Mouse (Mus musculus) heart, postnatal 4 days (tissue): Measurements from ENCODE around the gene Zfp800. TPM values are rescaled to one million over a fixed set of nuclear protein-coding genes. Genes with fewer than 3 reads are reported as not detected.

Experiments used
- DNase-seq: peaks from one replicate; pipeline ENCODE4 v3.0.0; 2021
- total RNA-seq, 2 experiments: library from RNA; stranded (reverse); gene quantifications; 2 replicates each; pipeline ENCODE4 v1.2.3; 2021

Zfp800 gene
- total RNA-seq: 10 to 100 TPM; 11.7 to 12.5 TPM

DNA sequence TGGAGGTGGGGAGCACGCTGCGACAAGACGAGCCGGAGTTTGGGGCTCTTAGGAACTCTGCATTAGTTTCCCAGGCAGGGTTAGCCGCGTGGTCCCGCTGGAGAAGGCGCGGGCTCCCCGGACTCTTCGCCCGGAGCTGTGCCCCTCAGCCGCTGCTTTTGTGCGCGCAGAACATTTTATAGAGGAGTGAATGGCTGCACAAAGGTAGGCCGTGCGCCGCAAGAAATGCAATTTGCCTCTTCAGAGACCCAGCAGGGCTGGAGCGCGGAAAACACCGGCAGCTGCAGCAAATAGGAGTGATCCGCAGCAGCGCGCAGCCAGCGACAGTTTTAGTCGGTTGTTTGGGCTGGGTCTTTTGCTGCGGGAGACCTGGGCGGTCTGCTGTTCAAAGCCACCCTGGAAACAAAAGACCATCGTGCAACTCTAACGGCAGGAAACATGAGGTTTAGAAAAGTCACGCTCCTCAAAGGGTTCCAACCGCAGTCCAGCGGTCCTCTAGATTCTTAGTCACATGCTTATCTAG is at the start of gene Zfp800:
Gene Zfp800 (minus strand): TSS at position 325 of the 523 bp plus-strand sequence.
- no peak for DNase-seq

DNA sequence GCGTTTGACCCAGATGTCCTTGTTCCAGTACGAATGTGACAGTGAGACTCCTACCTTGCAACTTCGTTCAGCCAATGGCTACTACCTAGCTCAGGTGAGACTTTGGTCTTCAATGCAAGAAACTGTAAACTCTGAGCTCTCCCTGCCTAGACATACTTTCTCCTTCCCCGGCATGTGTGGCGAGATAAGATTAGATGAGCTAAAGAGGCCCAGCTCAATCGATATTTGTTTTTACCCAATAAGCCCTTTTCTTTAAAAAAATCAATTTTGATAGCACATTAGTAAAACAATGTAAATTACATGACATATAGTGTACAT is 33.7 kb upstream of the Zfp800 start:
- no peak for DNase-seq

DNA sequence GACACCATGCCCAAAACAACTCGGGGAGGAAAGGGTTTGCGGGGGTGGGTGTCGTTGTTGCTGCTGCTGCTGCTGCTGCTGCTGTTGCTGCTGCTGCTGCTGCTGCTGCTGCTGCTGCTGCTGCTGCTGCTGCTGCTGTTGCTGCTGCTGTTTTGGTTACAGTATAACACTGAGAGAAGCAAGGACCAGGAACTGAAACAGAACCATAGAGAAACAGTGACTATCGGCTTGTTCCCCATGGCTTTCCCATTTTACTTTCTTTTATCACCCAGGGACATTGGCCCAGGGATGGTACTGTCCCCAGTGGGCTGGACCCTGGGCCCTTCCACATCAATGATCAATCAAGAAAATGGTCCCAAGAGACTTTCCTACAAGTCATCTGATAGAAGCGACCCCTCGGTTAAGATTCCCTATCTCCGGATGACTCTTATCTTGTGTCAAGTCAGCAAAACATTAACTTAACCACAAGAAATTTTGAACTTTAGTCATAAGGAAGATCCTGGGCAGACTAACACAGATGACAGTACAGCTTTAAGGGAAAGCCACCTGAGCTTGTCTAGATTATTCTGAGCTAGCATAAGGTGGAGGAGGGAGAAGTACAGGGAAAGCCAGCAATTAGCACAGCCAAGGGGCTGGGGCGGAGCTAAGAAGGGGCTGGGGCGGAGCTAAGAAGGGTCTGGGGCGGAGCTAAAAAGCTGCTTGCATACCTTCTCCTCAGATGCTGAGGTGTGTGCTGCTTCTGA is 33.2 kb upstream of the Zfp800 start:
- no peak for DNase-seq

DNA sequence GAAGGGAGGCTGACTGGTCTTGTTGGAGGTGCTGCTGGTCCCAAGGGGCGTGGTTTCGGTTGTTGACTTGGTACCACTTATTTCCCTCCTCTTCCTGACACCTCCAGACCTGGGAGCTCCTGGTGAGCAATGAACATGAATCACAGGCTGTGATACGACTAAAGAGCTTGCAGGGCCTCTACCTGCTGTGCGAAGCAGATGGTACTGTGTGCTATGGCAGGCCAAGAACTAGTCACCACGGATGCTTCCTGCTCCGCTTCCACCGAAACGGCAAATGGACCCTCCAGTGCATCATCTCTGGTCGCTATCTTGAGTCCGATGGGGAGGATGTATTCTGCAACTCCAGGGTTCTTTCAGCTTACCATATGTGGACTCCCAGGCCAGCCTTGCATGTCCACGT is 32.1 kb upstream of the Zfp800 start:
- DNase-seq: no peak

DNA sequence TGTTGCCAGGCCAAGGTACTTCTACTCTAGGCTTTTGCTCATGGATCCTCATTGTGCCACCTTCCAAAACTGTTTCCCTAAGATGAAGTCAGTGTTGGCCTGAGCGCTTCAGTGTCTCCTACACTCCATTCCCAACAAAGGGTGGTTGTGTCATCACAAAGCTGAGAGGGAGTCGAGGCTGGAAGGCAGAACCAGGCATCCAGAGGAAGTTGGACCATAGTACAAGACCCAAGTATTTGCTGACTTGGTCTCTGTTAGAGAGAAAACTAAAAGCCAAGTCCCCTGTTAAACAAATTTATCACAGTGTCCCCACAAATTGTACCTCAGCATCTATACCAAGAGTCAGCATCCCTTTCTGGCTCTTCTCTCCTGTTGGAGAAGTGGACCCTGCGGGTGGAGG is 30.5 kb upstream of the Zfp800 start, which contains the start of gene Gcc1:
Gene Gcc1 (minus strand): TSS at position 101 of the 400 bp plus-strand sequence.
- no peak for DNase-seq

DNA sequence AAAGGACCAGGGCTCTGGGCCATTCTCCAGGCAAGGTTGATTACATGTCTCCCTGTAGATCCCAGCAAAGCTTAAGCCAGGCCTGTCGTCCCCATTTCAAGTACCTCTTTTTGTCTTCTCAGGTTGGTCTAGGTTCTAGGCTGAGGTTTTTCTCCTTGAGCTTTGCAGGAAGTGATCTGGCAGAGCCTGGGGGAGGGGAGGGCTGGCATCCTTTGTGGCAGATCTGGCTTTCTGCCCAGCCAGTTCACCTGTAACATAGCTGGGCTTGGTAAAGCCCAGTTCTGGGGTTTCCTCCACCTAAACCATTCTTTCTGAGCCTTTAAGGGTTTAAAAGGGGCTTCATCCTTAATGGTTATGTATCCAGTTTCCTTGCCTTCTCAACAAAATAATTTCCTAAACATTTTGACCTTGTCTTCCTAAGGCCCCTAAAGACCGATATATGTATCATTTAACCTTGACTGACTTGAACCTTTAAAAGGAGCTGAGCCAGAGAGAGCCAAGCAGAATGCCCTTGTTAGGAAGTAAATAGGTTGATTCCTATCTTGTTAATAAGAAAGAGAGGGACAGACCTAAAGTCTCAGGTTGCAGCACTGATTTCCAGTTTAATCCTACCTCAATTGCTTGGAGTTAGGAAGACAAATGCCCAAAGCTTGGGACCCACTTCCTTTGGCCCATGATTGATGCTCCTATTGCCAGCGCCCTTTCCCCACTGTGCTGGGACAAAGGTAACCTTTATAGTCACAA is 29.5 kb upstream of the Zfp800 start, which contains the start of gene Fscn3:
Gene Fscn3 (plus strand): TSS at position 694 of the 744 bp plus-strand sequence.
- DNase-seq: no peak

DNA sequence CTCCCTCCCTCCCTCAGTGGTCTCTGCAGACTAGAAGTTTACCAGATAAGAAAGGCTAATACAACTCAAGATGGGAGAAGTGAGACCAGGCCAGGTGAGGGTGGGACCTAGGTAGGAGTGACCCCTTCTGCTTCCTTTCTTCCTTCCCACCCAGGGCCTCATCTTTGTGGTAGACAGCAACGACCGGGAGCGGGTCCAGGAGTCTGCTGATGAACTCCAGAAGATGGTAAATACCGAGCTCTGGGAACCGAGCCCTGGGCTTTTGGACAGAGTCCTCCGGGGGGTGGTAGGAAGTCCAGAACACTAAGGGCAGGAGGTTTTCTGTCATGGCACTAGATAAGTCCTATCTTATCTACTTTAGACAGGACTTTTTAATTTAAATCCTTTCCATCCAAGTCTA is 27.2 kb upstream of the Zfp800 start:
- DNase-seq: no peak

DNA sequence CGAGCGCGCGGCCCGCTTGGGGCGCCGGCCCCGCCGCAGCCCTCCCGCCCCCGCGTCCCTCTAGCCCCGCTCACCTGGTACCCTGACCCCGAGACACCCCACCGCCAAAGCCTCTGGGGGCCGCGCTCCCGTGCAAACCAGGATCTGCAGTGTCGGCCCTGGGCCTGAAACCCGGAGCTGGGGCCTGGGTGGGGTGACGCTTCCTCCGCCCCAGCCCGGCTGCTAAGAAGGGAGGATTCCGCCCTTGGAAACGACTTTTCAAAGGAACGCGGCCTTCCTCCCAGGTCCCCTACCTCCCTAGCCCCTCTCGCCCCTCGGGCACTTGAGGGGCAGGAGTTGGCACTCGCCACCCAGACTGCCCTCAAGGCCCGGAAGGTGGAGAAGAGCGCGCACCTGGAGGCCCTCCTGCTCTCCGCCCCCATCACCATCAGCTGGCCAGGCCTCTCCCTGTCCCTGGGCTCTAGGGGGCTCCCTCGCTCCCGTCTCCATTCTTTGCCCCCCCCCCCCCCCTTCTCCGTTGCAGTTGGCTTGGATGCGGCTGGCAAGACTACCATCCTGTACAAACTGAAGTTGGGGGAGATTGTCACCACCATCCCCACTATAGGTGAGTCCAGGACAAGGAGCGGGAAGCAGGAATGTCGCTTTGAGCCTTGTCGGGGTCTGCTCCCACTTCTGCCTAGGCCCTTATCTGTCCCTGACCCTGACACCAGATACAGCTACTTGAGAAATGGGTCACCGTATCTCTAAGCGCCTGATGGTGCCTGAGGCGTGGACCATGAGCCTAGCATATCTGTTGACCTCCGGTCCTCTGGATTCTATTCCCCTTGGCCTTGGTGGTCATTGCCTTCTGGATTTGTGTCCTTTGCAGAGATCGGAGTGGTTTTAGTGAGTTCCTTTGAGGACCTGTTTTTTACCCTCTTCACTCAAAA is 26.2 kb upstream of the Zfp800 start:
- peak; percentile 59 for DNase-seq

DNA sequence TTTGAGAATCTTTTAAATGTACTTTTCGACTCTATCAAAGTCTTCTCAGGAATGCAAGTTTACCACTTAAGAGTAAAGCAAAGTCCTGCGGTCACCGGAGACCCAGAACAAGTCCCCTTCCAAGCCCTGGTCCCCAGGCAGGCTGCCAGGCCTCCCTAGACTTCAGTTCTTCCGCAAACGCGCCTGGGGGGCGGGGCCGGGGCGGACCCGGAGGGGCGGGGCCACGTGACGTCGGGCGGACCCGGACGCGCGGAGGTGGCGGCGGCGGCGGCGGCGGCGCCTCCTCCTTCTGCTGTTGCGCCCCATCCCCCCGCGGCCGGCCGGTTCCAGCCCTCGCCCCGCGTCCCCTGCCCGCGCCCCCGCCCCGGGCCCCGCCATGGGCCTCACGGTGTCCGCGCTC is 25.5 kb upstream of the Zfp800 start, which contains the start of gene Arf5:
Gene Arf5 (plus strand): TSS at position 248 of the 400 bp plus-strand sequence.
- peak; percentile 98 for DNase-seq

DNA sequence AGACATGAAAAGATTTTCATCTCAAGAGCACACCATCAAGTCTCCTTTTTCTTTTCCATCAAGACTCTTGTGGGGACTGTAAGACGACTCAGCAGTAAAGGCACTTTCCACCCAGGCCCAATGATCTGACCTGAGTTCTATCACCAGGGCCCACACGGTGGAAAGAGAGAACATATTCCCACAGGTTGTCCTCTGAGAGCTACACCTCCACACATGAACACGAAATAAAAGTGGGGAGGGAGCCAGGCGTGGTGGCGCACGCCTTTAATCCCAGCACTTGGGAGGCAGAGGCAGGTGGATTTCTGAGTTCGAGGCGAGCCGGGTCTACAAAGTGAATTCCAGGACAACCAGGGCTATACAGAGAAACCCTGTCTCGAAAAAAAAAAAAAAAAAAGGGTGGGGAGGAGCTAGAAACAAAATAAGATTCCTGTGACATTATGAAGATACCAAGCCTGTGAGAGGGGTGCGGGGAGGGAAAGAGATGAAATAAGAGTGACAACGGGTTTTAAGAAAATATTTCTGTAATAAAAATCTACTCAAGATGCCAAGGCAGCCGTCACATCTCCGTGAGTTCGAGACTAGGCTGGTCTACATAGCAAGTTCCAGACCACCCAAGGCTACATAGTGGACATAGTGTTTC is 25.0 kb upstream of the Zfp800 start:
- DNase-seq: no peak

DNA sequence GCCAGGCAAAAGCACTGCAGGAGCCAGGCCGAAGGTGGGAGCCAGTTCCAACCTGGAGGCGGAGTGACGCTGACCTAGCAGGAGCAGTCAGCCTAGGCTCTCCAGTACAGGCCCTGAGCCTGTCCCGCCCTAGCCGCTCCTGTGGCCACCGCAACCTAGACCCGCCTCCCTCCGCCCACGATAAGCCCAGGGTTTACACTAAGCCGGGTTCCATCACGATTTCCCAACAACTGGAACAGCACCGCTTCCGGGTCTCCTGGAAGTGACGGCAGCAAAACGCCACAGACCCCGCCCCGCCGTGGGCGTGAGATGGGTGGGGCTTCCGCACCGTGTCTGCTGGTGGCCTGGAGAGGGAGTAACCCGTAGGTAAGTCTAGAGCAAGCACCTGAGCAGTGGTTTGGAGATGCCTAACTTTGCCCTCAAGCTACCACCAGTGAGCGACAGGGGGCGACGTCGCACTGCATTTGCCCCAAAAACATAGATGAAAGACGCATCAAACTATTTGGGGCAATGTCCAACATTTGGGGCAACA is 23.7 kb upstream of the Zfp800 start:
- DNase-seq: peak; percentile 96

DNA sequence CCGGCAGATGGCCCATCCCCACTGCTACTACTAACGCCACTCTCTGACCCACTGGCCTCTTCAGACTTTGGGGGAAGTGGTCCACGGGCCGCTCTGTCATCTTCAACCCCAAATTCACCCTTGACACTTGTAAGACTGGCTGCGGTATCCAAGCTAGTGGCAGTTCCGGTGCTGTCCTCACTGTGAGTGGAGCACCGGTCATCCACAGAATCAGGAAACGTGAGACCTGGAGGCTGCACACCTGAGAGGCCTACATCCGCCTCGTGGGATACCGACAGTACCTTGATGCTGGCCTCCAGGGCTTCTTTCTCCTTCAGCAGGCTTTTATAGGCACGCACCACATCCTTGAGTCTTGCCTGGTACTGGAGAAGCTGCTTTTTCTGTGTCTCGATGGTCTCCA is 23.1 kb upstream of the Zfp800 start:
- no peak for DNase-seq

DNA sequence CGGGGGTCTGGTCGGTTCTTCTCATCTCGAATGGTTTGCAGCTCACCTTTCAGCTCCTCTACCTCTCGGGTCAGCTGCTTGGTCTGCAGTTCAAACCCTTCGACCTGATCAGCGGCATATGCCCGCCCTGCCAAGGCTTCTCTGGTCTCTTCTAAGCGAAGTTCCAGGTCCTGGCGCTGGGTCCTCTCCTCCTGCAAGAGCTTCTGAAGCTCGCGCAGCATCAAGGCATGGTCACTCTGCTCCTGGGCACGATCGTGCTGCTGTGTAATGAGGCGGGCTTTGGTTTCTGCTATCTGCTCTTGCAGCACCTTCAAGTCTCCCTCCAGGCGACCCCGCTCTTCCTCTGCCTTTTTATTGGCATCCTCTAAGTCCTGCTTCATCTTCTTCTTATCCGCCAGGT is 22.6 kb upstream of the Zfp800 start:
- DNase-seq: no peak

DNA sequence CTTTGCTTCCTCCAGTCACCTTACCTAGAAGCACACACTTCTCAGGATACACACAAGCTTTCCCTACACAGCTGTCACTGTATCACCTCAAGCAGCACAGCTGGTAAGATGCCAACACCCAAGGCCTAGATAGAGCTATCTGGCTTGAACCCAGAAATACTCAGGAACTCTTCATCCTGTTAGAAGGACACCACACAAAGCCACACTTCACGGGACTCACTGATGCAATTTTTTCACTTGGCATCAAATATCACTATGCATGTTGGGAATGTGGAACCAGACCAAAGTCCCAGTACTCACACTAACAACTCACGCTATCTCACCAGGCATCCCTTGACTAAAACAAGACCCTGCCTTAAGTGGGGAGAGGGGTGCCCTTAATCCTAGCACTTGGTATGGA is 21.9 kb upstream of the Zfp800 start:
- no peak for DNase-seq

DNA sequence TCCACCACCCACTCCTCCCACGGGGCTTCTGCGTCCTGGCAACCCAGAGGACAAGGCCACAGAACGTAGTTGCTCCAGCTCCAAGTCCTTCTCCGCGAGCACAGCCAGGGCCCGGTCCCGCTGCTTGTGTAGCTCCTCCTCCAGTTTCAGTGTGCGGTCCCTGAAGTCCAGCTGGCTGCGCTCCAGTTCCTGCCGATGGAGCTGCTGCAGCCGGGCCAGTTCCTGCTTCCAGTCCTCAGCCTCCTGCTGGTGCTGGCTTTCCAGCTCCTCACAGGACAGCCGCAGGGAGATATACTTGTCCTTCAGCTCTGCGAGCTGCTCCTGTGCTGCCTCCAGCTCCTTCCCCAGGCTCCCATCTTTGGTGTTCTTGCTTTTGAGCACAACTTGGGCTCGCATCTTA is 20.6 kb upstream of the Zfp800 start:
- peak; percentile 93 for DNase-seq

DNA sequence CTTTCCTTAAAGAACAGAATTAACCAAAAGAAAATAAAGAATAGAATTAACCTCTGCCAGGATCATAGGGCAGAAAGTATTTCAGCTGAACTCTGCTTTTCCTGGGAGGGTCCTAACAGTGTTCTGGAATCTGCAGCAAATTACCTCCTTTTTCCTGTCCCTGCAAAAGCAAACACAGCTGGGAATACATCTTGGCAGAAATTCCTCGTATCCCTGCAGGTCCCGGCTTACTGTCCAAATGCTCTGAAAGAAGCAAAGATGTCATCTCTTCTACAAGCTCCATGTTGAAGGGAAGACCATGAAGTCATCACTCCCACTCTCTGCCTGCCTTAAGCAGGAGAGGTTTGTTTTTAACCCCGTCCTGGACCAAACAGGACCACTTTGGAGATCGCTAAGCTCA is 19.2 kb upstream of the Zfp800 start:
- DNase-seq: peak; percentile 30

DNA sequence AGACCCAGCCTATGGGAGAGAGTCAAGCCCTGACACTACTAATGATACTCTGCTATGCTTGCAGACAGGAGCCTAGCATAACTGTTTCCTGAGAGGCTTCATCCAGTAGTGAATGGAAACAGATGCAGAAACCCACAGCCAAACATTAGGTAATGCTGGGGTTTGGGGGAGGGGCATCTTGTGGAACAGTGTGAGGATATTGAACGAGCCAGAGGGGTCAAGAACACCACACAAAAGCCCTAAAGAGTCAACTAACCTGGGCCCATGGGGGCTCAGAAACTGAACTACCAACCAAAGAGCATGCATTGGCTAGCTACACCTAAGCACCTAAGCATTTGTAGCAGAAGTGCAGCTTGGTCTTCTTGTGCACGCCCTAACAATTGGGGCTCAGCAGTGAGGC is 13.4 kb upstream of the Zfp800 start:
- DNase-seq: no peak

DNA sequence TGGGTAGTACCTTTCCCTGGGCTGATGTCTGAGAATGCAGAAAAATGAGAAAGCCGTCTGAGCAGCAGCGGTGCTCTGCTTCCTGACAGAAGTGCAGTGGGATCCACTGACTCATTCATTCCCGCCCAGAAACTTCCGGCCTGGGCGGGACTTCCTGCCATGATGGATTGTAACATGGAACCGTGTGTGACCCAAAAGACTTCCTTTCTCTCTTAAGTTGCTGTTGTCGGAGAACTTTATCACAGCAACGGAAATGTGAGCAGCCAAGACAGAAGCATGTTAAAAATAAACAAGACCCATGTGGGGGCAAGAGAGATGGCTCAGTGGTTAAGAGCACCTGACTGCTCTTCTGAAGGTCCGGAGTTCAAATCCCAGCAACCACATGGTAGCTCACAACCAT is 12.2 kb upstream of the Zfp800 start:
- DNase-seq: peak; percentile 43

DNA sequence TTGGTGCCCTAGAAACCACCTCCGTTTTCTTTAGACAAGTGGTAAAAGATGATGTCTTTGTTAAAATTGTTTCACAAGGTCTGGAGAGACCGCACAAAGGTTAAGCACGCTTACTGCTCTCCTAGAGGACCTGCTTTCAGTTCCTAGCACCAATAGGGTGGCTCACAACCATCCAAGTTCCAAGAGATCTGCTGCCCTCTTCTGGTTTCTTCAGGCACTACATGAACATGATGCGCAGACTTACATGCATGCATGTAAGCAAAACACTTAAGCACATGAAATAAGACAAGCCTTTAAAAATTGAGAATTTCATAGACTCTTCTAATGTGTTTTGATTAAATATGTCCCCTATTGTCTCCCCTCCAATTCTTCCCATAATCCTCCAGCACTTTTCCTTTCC is 2.0 kb upstream of the Zfp800 start:
- no peak for DNase-seq

DNA sequence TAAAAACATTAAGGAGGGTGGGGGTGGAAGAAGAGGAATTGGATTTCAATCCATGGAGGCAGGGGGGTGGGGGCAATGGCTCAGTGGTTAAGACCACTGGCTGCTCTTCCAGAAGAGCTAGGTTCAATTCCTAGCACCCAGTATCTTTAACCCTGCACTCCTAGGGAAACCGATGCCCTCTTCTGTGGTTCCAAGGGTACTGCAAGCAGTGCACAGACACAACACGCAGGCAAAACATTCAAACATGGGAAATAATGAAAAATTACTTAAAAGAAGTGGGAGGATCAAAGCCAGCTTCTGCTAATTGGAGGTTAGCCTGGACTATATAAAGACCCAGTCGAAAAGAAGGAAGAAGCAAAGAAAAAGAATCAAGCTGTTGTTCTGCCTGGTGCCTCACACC is 921 bp upstream of the Zfp800 start:
- no peak for DNase-seq

DNA sequence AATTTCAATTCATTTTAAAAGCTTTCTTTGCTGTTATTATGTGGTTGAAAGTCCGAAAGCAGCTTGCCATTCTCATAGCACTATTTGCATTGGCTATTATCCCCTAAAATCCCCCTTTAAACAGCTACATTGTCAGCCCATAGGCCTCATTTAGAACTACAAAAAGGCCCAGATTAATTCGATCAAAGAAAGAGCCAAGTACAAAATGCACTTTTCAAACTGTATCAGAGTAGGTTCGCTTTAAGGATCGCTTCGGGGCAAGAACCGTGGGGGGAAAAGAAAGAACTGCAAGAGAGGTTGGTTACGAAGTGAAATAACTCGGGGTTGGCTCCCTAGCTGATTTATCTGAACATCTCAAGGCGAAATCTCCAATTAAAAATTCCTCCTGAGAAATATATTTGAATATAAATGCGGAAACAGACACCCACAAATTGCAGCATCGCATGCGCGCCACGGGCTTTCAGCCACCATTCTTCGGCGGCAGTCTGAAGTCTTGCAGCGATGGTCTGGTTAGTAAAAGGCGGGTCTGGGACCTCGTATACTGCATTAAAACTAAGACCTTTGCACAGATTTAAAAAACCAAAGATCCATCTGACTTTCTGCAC is 850 bp downstream of the Zfp800 start:
- DNase-seq: no peak
